Mouse (Mus musculus): ENCODE data around the gene Hist2h2be.

DNA sequence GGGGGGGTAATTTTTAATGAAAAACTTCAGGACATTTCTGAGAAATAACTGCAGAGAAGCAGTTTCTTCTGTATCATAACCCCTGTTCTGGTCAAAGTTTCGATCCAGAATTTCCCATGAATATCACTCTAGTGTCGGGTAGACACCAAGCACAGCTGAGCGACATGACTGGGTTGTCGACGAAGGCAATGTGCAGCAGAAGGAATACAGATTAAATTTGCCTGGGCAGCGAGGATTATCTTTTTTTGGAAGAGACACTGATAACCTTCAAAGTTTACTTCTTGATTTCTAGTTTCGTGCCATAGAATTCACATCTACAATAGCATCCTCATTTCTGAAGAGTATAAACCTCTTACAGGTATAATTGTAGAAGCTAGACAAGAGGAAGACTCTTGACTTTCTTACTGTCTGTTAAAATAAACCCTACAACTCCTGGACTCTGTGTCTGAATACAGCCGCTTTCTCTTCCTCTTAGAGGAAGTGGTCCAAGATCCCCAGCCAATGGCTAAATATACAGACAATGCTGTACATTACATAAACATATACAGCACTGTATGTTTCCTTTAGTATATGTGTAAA is 45.3 kb downstream of the Hist2h2be start:
- no peak for TF ChIP-seq CTCF (IDR thresholded peaks at IDR 0.05; ENCODE audit: low read depth)
- TF ChIP-seq EP300 (IDR thresholded peaks at IDR 0.05; ENCODE audit: low read depth), result no peak
